Mouse (Mus musculus) gastrocnemius, adult 2 months (tissue): Measurements from ENCODE around the gene F10. TPM values are rescaled to one million over a fixed set of nuclear protein-coding genes. Genes with fewer than 3 reads are reported as not detected.
"Not testable (repeated sequence)": the region's sequence is repeated elsewhere in the genome, so short reads cannot be mapped to it uniquely, and the experiment has no call there.

ENCODE experiments used
- DNase-seq: peaks from one replicate; pipeline ENCODE4 v3.0.0; 2022
- H3K27ac ChIP-seq: fragments of 200-600 bp; 2 replicates; pipeline ENCODE4 v1.8.1; 2022; ENCODE audit warnings: mild to moderate bottlenecking
- H3K4me3 ChIP-seq: fragments of 200-600 bp; 2 replicates; pipeline ENCODE4 v1.8.1; 2022; ENCODE audit warnings: mild to moderate bottlenecking, moderate library complexity
- CTCF ChIP-seq: fragments of 200-600 bp; IDR thresholded peaks from 2 replicates; pipeline ENCODE4 v1.8.1; 2022; ENCODE audit warnings: antibody characterized with exemption, mild to moderate bottlenecking, moderate library complexity
- intact Hi-C: fragments of 180-260 bp; cut with DNase I; formaldehyde crosslinking; loops from one replicate; pipeline ENCODE4 v1.15.1; 2025
- total RNA-seq, 2 experiments: library from RNA; stranded (reverse); gene quantifications; 2 replicates each; pipeline ENCODE4 v1.2.3; 2021

The F10 gene
- total RNA-seq, 2 experiments from 2014 or later, result not detected

DNA sequence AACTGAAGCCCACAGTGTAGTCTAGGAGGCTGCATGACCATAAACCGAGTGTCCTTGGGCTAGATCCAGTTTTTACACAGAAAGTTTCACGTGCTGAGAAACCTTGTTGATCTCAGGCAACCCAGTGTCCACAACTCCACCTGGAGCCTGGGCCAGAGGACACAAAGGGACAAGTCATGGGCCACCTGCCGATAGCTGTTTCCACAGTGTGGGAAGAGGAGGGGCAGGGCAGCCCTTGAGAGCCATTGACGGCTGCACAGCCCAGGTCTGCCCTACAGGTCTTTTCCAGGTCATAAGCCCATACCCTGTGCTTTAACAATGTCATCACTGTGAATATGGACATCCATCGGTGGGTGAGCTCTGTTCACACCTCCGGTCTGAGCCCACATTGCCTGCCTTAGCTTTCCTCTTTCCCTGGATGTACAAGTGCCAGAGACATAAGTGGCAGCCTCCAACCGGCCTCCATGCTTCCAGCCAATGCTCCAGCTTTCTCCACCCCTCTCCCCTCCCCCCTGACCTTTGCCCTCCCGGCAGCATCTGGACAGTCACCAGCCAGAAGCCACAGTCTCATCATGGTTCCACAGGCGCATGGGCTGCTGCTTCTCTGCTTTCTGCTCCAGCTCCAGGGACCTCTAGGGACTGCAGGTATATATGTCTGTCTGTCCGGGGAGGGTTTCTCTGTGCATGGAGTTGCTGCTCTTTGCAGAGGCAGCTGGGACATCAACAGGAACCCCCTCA is 11.5 kb upstream of the F10 start, which contains the start of gene F7:
Gene F7, plus strand, starts transcription at position 548 of the 738 bp plus-strand sequence.
- intact Hi-C loops, result no loop called here
- TF ChIP-seq CTCF, result no peak
- DNase-seq, result no peak
- no peak within 1 kb of the TSS for H3K4me3 ChIP-seq
- H3K27ac ChIP-seq, result no peak within 1 kb of the TSS

DNA sequence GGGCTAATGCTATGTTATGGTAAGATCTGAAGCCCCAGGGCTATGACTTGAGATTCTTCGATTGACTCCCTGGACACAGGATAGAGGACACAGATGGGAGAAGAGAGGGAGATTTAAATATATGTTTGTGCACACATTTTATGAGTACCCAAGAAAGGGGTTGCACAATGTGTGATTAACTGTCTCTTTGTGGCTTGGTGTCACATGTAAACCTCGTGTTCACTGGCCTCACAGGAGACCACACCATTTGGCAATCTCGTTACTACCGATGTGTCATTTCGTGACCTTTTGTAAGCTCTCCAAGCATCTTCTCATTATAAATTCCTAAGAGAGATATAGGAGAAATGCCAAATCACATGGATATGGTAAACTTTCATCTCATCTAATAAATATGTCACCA is 9.5 kb upstream of the F10 start:
- intact Hi-C loops, result no loop called here
- TF ChIP-seq CTCF, result no peak
- DNase-seq, result no peak
- no peak overlapping the region for H3K27ac ChIP-seq
- no peak overlapping the region for H3K4me3 ChIP-seq

DNA sequence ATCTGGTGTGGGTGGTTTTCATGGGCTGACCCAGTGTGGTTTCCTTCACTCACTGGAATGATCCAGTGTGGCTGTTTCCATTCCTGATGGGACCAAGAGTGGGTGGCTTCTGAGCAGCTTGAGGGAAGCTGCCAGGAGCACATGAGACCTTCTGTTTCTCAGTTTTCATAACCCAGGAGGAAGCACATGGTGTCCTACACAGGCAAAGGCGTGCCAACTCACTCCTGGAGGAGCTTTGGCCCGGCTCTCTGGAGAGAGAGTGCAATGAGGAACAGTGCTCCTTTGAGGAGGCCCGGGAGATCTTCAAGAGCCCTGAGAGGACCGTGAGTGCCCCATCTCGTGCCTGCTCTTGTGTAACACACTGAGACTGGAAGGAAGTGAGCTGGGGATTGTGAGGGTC is 8.6 kb upstream of the F10 start:
- no peak overlapping the region for H3K4me3 ChIP-seq
- intact Hi-C loops, result no loop called here
- TF ChIP-seq CTCF, result no peak
- no peak overlapping the region for H3K27ac ChIP-seq
- no peak for DNase-seq

DNA sequence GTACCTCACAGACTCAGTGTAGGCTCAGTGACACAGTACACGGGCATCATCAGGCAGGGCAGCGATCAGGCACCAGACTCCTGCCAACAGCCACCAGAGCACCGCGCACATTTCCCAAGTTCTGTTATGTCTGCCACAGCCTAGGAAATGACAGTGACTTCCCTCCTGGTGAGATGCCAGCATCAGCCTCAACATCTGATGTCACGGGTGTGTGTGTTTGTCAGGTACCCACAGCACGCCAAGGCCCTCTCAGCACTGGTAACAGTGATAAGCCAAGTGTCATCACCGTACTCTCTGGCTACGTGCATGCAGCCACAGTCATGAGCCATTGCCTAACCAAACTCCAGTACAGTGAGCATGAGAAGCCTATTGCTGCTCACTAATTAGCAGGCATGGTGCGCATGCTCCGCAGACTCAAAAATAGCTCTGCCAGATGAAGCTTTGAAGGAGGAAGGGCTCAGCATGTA is 729 bp upstream of the F10 start:
- no peak for TF ChIP-seq CTCF
- intact Hi-C loops, result no loop called here
- Histone ChIP-seq H3K4me3 (no peak overlapping the region), H3K27ac (no peak overlapping the region)
- no peak for DNase-seq

DNA sequence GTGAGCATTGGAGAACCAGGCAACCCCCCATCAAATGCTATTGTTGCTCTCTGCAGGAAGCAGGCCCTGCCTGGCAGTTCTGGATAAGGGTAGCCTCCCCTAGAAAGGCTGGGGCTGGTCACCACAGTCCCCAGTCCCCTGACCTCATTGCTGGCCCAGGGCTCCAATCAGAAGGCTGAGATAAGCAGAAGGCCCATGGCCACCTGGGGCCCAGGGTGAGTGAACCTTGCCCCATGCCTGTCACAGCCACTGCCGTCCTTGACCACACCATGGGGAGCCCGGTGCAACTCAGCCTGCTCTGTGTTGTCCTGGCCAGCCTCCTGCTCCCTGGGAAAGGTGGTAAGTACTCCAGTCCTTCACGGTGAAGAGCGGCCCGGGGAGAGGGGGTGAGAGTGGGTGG is 461 bp downstream of the F10 start:
- intact Hi-C loops, result no loop called here
- no peak for DNase-seq
- TF ChIP-seq CTCF, result no peak
- Histone ChIP-seq H3K4me3 (no peak overlapping the region), H3K27ac (no peak overlapping the region)

DNA sequence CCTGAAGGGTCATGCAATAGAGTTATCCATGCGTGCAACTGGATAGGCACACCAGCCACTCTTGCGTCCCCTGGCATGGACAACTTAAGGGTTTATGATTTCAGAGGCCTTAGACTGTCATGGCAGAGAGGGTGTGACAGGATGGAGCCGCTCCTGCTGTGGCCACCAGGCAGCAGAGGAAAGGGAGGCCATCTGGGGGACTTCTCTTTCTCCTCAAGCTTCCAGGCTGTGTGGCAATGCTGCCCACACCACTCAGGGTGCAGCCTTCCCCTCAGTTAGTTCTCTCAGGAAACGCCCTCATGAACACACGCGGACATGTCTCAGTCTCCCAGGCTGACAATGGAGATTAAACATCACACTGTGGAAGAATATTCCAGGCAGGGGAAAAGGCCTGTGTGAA is 1.9 kb downstream of the F10 start:
- intact Hi-C loops, result no loop called here
- Histone ChIP-seq H3K27ac (no peak overlapping the region), H3K4me3 (no peak overlapping the region)
- DNase-seq, result no peak
- no peak for TF ChIP-seq CTCF

DNA sequence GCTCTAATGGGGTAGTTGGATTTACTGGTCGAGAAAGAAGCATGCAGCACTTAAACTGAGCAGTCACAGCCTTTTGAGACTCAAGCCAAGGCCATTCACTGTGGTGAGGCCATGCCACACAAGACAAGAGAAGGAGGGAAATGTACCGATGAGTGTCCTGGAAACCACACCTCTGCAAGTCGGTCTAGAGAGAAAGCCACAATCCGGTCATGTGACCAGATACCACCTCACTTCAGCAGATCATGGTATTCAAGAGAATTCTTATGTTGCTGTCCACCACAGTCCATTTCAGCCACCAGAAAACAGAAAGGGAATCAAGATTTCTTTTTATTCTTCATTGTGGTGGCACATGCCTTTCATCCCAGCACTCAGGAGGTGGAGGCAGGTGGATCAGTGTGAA is 4.4 kb downstream of the F10 start:
- TF ChIP-seq CTCF, result no peak
- intact Hi-C loops, result no loop called here
- no peak overlapping the region for H3K27ac ChIP-seq
- no peak overlapping the region for H3K4me3 ChIP-seq
- DNase-seq, result no peak

DNA sequence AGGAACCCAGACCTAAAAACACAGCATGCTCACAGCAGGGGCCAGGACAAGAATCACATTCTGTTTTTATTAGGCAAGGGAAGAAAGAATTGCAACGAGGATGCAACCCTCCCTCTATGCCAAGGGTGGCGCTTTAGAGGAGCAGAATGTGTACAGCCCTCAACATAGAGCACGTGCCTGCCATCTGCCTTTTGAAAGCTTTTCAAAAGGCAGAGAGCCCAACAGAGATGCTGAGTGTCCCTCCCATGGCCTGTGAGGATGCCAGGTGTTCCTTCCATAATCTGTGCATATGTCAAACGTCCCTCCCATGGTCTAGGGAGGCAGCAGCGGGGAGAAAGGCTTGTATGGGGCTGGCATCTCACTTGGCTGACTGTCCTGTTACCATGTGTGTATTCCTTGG is 10.5 kb downstream of the F10 start:
- TF ChIP-seq CTCF, result no peak
- no peak overlapping the region for H3K27ac ChIP-seq
- intact Hi-C loops, result no loop called here
- no peak overlapping the region for H3K4me3 ChIP-seq
- DNase-seq, result no peak

DNA sequence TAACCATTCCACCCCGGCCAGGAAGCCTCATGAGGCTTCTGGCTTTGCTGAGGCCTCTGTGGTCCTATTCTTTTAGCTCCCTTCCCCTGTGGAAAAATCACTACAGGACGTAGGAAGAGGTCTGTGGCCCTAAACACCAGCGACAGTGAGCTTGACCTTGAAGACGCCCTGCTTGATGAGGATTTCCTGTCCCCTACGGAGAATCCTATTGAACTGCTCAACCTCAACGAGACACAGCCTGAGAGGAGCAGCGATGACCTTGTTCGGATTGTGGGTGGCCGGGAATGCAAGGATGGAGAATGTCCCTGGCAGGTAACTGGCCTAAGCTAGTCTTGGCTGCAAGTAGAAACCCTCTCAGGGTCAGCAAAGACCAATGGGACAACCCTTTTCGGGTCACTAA is 13.4 kb downstream of the F10 start:
- no peak overlapping the region for H3K27ac ChIP-seq
- H3K4me3 ChIP-seq, result no peak overlapping the region
- intact Hi-C loops, result no loop called here
- TF ChIP-seq CTCF, result no peak
- no peak for DNase-seq

DNA sequence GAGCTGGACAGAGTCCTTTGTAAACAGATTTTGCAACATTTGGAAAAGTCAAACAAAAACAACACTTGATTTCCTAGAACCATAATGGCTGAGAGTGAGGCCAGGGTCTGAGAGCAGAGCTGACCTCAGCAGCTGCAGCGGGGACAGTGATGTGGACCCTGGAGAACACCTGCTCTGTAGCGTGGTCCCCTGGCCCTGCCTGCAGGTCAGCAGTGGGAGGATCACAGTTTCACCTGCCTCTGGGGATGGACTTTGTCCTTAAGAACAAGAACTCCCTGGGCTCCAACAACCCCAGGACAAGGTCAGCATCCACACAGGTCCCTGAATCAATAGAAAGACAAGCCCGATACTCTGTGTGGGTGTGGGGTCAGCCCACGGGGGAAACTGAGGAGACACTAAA is 20.2 kb downstream of the F10 start:
- intact Hi-C loops, result no loop called here
- DNase-seq, result no peak
- no peak overlapping the region for H3K27ac ChIP-seq
- TF ChIP-seq CTCF, result no peak
- H3K4me3 ChIP-seq, result no peak overlapping the region

DNA sequence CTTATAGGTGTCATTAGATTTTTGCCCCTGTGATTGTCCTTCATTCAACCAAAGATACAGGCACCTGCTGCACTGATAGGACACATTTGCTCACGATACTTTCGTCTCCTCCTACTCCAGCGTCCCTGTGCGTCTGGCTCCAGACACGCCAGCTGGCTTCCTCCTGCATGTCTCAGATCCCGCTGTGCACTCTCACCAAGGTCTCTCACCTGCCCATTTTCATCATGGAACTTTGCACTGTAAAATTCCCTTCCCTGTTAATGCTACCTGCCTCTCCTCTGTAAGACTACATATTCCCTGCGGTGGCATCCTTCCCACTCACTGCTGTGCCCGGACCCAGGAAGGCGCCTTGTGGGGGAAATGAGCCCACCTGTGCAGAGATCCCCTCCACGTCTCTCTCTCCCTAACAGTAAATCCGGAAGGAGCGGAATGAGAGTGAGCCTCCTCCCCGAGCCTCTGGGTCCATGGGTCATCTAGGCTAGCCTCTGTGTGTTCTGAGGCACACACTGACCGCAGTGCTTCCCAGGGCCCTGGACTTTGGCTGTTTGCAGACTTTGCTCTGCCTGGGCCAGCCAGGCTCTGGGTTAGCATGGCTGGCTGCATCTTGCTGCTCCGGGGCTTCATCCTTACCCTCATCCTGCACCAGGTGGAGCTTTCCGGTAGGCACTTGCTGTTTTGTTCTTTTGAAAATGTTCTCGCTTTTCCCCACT is 23.5 kb downstream of the F10 start, which contains the start of gene Proz:
Gene Proz, plus strand, starts transcription at position 474 of the 710 bp plus-strand sequence.
- Histone ChIP-seq H3K27ac (no peak within 1 kb of the TSS), H3K4me3 (no peak within 1 kb of the TSS)
- no peak for TF ChIP-seq CTCF
- intact Hi-C loops, result no loop called here
- DNase-seq, result no peak

DNA sequence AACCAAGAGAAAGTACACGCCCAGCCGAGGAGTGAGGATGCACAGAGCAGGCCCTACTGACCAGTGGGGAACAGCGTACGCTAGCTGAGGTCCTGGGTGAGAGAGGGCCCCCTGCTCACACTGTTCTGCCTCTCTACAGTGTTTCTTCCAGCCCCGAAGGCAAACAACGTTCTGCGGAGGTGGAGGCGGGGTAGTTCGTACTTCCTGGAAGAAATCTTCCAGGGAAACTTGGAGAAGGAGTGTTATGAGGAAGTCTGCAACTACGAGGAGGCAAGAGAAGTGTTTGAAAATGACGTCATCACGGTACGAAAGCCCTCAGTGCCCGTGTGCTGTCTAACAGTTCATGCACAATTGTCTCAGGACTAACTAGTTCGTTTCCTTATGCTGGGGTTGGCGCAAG is 26.0 kb downstream of the F10 start:
- DNase-seq, result no peak
- no peak overlapping the region for H3K27ac ChIP-seq
- intact Hi-C loops, result no loop called here
- H3K4me3 ChIP-seq, result no peak overlapping the region
- no peak for TF ChIP-seq CTCF

DNA sequence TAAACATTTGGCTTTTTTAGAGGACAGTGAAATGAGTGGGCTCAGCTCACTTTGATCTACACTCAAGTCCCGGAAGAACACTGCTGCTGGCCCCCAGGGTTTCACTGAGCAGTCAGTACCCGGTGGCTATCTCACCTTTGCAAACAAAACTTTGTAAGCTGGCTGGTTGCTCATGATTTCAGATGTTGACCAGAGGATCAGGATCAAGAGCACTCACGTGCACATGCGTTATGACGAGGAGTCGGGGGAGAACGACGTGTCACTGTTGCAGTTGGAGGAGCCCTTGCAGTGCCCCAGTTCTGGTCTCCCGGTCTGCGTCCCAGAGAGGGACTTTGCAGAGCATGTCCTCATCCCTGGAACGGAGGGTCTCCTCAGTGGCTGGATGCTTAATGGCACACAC is 36.1 kb downstream of the F10 start:
- Histone ChIP-seq H3K27ac (no peak overlapping the region), H3K4me3 (no peak overlapping the region)
- intact Hi-C loops, result no loop called here
- DNase-seq, result no peak
- no peak for TF ChIP-seq CTCF

DNA sequence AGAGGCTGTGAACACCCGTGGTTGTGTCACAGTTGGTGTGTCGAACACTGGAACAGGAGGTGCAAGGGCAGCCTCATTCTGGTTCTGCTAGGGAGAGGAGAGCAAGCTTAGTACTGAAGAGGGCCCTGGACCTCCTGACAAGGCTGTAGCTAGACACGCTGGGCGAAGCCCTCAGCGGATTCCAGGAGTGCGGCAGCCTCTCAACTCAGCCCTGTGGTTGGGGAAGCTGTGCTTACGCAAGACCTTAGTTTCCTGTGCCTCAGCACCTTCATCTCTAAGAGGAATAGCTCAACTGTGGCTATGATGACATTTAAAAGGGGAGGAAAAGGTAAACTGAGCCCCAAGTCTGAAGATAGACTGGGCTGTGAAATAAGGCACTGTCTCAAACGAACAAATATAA is 37.9 kb downstream of the F10 start:
- H3K27ac ChIP-seq, result no peak overlapping the region
- intact Hi-C loops, result no loop called here
- no peak for TF ChIP-seq CTCF

DNA sequence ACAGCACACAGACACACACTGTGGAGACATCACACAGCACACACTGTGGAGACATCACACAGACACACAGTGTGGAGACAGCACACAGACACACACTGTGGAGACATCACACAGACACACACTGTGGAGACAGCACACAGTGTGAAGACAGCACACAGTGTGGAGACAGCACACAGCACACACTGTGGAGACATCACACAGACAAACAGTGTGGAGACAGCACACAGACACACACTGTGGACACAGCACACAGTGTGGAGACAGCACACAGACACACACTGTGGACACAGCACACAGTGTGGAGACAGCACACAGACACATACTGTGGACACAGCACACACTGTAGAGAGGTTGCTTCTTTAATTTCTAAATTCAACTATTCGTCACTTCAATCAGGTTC is 38.5 kb downstream of the F10 start:
- H3K4me3 ChIP-seq, DNase-seq, H3K27ac ChIP-seq, intact Hi-C loops: not testable (repeated sequence)

More for the DNA sequence above, 37.9 kb downstream of the F10 start:
- no peak overlapping the region for H3K4me3 ChIP-seq
- DNase-seq, result no peak
